Mouse (Mus musculus) midbrain, embryonic 12.5 days (tissue): Measurements from ENCODE around the gene Coro1c. TPM values are rescaled to one million over a fixed set of nuclear protein-coding genes. Genes with fewer than 3 reads are reported as not detected.

Experiments
- ATAC-seq: fragments of 200-750 bp; cut with Nextera tagmentation; 2 replicates; pipeline ENCODE4 v1.8.0; 2017; ENCODE audit warnings: low read depth, moderate TSS enrichment, moderate library complexity; ENCODE audit not compliant: low FRiP score
- H3K27ac ChIP-seq: fragments of 300-500 bp; sonication (generic); replicated peaks from 2 replicates; pipeline ENCODE4 v1.5.1; 2016; ENCODE audit warnings: mild to moderate bottlenecking
- H3K27me3 ChIP-seq: fragments of 300-500 bp; sonication (generic); 2 replicates; pipeline ENCODE4 v1.6.1; 2016; ENCODE audit warnings: mild to moderate bottlenecking
- H3K36me3 ChIP-seq: fragments of 300-500 bp; sonication (generic); 2 replicates; pipeline ENCODE4 v1.6.1; 2016
- H3K4me1 ChIP-seq: fragments of 300-500 bp; sonication (generic); 2 replicates; pipeline ENCODE4 v1.6.1; 2016
- H3K4me2 ChIP-seq: fragments of 300-500 bp; sonication (generic); replicated peaks from 2 replicates; pipeline ENCODE4 v1.6.1; 2016; ENCODE audit warnings: mild to moderate bottlenecking, moderate library complexity
- H3K4me3 ChIP-seq: fragments of 300-500 bp; sonication (generic); 2 replicates; pipeline ENCODE4 v1.5.1; 2016; ENCODE audit warnings: mild to moderate bottlenecking
- H3K9ac ChIP-seq: fragments of 300-500 bp; sonication (generic); replicated peaks from 2 replicates; pipeline ENCODE4 v1.6.1; 2016; ENCODE audit warnings: mild to moderate bottlenecking, moderate library complexity
- H3K9me3 ChIP-seq: fragments of 300-500 bp; sonication (generic); 2 replicates; pipeline ENCODE4 v1.6.1; 2016; ENCODE audit warnings: mild to moderate bottlenecking
- WGBS: fragments of 180-500 bp; shearing (Covaris S2); methylation state at CpG from one replicate; pipeline ENCODE4 v1.1.7; 2016; 5-methylcytosine and 5-hydroxymethylcytosine counted together
- polyA plus RNA-seq: library from polyadenylated mRNA; unstranded; fragments of >200 nt; fragmentation: Nextera tagmentation; extraction: Ambion mirVana; gene quantifications from 2 replicates; pipeline ENCODE4 v1.2.1, GENCODE M21; 2016

The Coro1c gene
- polyA plus RNA-seq, 1 experiment from 2014 or later, result 227 TPM

GRCm38 (mm10) chr5:113919060-113919459 is 10.5 kb upstream of the Coro1c start:
- Histone ChIP-seq H3K36me3 (no peaks in the 10 kb centered on the region), H3K4me3 (no peak overlapping the region), H3K27me3 (no peaks in the 10 kb centered on the region), H3K9me3 (no peaks in the 10 kb centered on the region), H3K4me2 (no peak overlapping the region), H3K9ac (no peak overlapping the region), H3K4me1 (peaks cover 17% of the 10 kb centered on the region), H3K27ac (peak overlapping the region; percentile 15; the same call in 1 of the 2 replicates)
- no peak for ATAC-seq
- 82% methylated on average over 7 of the region's 7 CpGs for WGBS

DNA sequence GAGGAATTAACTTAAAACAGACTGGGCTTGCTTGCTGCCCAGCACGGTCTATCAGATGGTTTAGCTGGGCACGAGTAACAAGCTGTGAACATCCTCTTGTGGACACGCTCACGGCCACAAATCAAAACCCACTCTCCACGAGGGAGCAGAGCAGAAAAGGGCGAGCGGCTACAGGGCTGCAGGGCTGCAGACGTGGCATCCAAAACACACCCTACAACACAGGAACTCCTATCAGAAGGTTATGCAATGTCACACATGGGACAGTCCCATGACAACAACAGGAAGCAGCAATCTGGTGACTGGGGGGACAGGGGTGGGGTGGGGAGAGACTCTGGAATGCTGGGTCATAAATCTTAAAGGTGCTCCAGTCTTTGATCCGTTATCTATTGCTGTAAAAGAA is 10.1 kb upstream of the Coro1c start:
- Histone ChIP-seq H3K27me3 (no peaks in the 10 kb centered on the region), H3K36me3 (no peaks in the 10 kb centered on the region), H3K4me2 (no peak overlapping the region), H3K4me3 (no peak overlapping the region), H3K9me3 (no peaks in the 10 kb centered on the region), H3K9ac (no peak overlapping the region), H3K27ac (peak overlapping the region; percentile 15; the same call in 1 of the 2 replicates), H3K4me1 (peaks cover 17% of the 10 kb centered on the region)
- no peak for ATAC-seq
- WGBS, result 81% methylated on average over 9 of the region's 9 CpGs

DNA sequence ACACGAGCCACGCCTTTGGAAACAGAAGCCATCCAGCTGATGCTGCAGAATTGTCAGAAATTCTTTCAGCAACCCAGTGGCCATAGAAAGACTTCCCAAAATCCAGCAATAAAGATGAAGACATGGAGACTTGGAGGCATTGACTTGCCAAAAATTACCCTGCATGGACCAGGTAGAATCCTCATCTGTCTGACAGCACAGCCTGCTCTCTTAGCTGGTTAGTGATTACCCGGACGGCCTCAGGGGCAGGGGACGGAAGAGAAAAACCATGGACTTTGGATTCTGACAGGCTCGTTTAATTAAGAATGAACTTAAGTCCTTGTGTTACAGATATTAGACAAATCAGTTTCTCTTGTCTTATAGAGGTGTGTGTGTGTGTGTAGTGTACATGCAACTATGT is 2.1 kb upstream of the Coro1c start:
- no peaks in the 10 kb centered on the region for H3K9me3 ChIP-seq
- no peak for ATAC-seq
- H3K27me3 ChIP-seq, result no peaks in the 10 kb centered on the region
- no peak overlapping the region for H3K4me3 ChIP-seq
- H3K9ac ChIP-seq, result no peak overlapping the region
- peaks cover 31% of the 10 kb centered on the region for H3K4me1 ChIP-seq
- 82% methylated on average over 6 of the region's 6 CpGs for WGBS
- H3K27ac ChIP-seq, result no peak overlapping the region
- no peak overlapping the region for H3K4me2 ChIP-seq
- no peaks in the 10 kb centered on the region for H3K36me3 ChIP-seq

DNA sequence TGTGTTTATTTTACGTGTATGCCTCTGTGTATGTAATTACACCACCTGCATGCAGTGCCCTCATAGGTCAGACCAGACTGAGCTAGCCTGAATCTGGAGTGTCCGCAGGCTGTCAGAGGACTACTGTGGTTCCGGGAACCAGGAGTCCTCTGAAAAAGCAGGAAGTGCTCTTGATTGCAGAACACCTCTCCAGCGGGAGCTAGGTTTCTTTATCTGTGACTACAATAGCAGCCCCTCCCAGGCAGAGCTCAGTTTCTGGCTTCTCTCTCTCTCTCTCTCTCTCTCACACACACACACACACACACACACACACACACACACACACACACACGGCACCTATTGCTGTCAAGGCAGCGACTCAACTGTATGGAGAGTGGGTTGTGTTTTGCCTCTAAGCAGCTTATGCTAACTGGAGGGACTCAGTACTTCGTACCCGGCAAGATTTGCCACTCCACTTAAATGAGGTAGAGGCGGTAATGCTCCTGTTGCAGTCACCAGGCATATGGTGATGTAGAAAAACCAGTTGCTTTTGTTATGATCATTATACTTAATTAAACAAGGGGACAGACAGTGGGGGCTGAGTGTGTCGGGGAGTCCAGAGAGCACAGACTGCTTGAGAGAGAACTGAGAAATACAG is 1.6 kb upstream of the Coro1c start:
- Histone ChIP-seq H3K9me3 (no peaks in the 10 kb centered on the region), H3K36me3 (no peaks in the 10 kb centered on the region), H3K4me1 (peaks cover 35% of the 10 kb centered on the region), H3K4me3 (no peak overlapping the region), H3K4me2 (no peak overlapping the region), H3K27ac (no peak overlapping the region), H3K27me3 (no peaks in the 10 kb centered on the region), H3K9ac (no peak overlapping the region)
- ATAC-seq, result no peak
- 44% methylated on average over 10 of the region's 10 CpGs for WGBS

DNA sequence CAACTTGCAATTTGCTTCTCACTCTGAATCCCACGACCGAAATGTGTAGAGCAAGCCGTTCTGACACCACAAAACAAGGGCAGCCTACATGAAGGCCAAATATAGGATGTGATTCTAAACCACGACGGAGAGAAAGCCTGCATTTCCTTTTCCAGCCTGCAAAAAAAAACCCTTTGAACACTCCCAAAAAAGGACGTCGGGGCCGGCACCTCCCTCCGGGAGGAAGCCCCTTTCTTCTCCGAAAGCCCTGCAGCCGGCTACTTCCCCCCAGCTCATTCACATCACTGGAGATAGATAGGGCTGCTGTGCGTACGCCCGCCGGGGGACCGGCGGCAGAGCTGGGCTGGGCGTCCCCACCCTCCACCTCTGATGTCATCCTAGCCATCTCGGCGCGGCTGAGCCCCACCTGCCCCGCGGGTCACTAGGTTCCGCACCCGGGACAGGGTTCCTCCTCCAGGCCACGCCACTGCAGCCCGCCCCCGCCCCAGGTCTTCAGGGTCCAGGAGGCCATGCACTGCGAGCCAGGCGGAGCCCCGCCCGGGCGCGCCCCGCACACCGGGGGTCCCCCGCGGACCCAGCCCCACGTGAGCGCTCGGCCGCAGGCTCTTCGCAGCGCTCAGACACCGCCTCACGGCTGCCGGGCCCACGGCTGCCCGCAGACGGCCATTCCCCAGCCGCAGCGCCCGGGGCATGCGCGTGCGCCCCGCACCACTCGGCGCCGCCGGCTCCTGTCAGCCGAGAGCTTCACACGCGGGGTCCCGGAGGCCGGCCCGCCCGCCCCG is 581 bp downstream of the Coro1c start:
- peak overlapping the region; percentile 98 for H3K4me3 ChIP-seq
- WGBS, result under 1% methylated on average over 66 of the region's 69 CpGs
- peak overlapping the region; percentile 94 for H3K9ac ChIP-seq
- H3K9me3 ChIP-seq, result no peaks in the 10 kb centered on the region
- H3K27me3 ChIP-seq, result no peaks in the 10 kb centered on the region
- peak overlapping the region; percentile 72 for H3K4me2 ChIP-seq
- H3K27ac ChIP-seq, result peak overlapping the region; percentile 99
- H3K36me3 ChIP-seq, result no peaks in the 10 kb centered on the region
- H3K4me1 ChIP-seq, result peaks cover 48% of the 10 kb centered on the region
- peak; percentile 43 for ATAC-seq

DNA sequence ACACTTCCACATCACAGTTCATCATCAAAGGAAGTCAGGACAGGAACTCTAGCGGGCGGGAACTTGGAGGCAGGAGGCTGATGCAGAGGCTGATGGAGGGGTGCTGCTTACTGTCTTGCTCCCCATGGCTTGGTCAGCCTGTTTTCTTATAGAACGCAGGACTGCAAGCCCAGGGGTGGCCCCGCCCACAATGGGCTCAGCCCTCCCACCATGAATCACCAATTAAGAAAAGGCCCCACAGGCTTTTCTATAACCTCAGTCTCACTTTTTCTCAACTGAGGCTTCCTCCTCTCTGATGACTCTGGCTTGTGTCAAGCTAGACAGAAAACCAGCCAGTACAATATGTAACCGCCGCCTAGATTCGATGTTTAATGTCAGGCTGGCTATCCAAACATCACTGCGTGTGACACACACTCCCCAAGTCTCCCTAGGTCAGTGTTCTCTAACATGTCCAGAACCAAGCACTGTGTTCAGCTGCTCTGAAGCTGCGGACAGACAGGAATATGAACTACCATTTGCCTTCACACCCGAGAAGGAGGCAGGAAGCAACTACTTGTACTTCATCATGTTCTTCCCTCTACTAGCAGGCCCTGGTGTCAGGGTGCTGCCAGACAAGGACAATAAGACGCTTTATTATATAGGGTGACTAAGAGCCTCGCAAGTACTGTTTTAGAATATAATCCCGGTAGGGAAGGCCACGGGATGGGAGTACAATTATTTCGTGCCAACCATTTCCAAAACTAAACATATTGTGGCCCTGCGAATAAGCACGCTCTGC is 1.4 kb downstream of the Coro1c start:
- peak overlapping the region; percentile 99 for H3K27ac ChIP-seq
- H3K36me3 ChIP-seq, result no peaks in the 10 kb centered on the region
- no peak for ATAC-seq
- no peaks in the 10 kb centered on the region for H3K9me3 ChIP-seq
- H3K4me3 ChIP-seq, result peak overlapping the region; percentile 98
- H3K4me1 ChIP-seq, result peaks cover 57% of the 10 kb centered on the region
- 23% methylated on average over 17 of the region's 17 CpGs for WGBS
- no peaks in the 10 kb centered on the region for H3K27me3 ChIP-seq
- H3K4me2 ChIP-seq, result peak overlapping the region; percentile 72
- peak overlapping the region; percentile 94 for H3K9ac ChIP-seq

DNA sequence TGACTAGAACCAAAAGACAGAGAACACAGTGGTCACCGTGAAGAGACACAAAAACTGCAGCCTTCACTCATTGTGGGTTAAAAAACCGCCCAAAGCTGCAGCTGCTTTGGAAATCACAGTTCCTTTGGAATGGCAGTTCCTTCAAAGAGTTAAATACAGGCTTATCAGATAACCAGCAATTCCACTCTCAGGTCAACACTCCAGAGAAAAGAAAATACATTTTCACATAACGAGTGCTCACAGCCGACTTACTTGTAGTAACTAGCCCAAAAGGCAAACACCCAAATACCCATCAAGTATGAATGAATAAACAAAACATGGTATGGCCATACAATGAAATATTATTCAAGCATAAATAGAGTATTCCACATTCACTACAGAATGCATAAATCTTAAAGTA is 3.6 kb downstream of the Coro1c start:
- no peak for ATAC-seq
- no peaks in the 10 kb centered on the region for H3K36me3 ChIP-seq
- H3K9ac ChIP-seq, result 0 out of 2 replicates have a peak overlapping the region, but pooled peaks have one; percentile 2
- no peak overlapping the region for H3K4me3 ChIP-seq
- H3K27ac ChIP-seq, result no peak overlapping the region
- no peaks in the 10 kb centered on the region for H3K27me3 ChIP-seq
- H3K4me2 ChIP-seq, result peak overlapping the region; percentile 72; the same call in 1 of the 2 replicates
- H3K9me3 ChIP-seq, result no peaks in the 10 kb centered on the region
- peaks cover 67% of the 10 kb centered on the region for H3K4me1 ChIP-seq
- WGBS, result 43% methylated on average over 4 of the region's 4 CpGs

- Histone ChIP-seq H3K27me3 (no peaks in the 10 kb centered on the region), H3K9ac (no peak overlapping the region)
Measured at GRCm38 (mm10) chr5:113902983-113903382, 5.6 kb downstream of the Coro1c start.

DNA sequence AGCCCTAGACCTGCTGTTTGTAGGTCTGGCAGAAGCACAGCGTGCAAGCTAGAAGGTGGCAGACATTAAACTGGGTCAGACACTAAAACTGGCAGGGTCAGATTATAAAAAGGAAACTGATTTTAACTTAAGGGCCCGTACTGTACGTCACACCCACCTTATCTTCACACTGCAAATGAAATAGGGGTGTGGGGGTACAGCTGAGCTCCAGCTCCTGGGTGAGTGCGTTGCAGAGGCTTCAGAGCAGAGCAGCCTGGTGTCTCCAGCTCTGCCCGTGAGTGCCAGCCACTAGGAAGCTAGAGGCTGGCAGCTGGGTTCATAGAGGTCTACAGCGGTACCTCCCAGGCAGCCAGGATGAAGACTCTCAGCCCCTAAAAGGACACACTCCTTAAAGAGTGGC is 6.5 kb downstream of the Coro1c start:
- no peak overlapping the region for H3K9ac ChIP-seq
- WGBS, result 91% methylated on average over 6 of the region's 6 CpGs
- H3K4me1 ChIP-seq, result peaks cover 70% of the 10 kb centered on the region

More at GRCm38 (mm10) chr5:113902983-113903382, 5.6 kb downstream of the Coro1c start:
- Histone ChIP-seq H3K4me1 (peaks cover 69% of the 10 kb centered on the region), H3K4me2 (no peak overlapping the region), H3K9me3 (no peaks in the 10 kb centered on the region), H3K4me3 (no peak overlapping the region), H3K36me3 (no peaks in the 10 kb centered on the region), H3K27ac (no peak overlapping the region)
- 81% methylated on average over 5 of the region's 5 CpGs for WGBS
- ATAC-seq, result no peak

DNA sequence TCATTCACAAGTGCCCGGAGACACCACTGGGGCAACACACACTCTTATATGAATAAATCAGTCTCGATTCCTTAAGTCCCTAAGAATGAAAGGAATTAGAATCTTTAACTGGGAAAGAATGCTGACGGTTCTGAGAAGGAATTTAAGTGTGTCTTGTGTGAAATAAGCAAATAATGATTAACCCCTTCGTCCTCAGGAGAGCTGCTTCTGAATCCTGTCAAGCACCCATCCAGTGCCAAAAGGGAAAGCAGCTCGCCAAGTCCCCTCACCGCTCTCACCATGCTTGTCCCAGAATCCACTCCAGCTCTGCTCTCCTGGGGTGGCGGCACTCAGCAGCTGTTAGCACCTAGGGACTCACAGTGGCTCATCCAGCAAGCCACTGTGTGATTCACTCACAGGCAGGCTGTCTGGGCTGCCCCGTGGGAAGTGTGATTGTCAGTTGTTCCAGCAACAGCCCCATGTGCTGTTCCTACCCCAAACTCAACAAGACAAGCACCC is 7.4 kb downstream of the Coro1c start:
- H3K27me3 ChIP-seq, result no peaks in the 10 kb centered on the region
- 43% methylated on average over 8 of the region's 8 CpGs for WGBS
- no peaks in the 10 kb centered on the region for H3K9me3 ChIP-seq
- no peaks in the 10 kb centered on the region for H3K36me3 ChIP-seq
- no peak for ATAC-seq
- peak overlapping the region; percentile 56; the same call in 1 of the 2 replicates for H3K27ac ChIP-seq
- H3K4me3 ChIP-seq, result no peak overlapping the region
- H3K9ac ChIP-seq, result 0 out of 2 replicates have a peak overlapping the region, but pooled peaks have one; percentile 26
- 0 out of 2 replicates have a peak overlapping the region, but pooled peaks have one; percentile 11 for H3K4me2 ChIP-seq
- peaks cover 64% of the 10 kb centered on the region for H3K4me1 ChIP-seq

More for the DNA sequence above, 6.5 kb downstream of the Coro1c start:
- H3K27ac ChIP-seq, result no peak overlapping the region
- no peak overlapping the region for H3K4me2 ChIP-seq
- no peak overlapping the region for H3K4me3 ChIP-seq
- no peaks in the 10 kb centered on the region for H3K27me3 ChIP-seq
- H3K36me3 ChIP-seq, result no peaks in the 10 kb centered on the region
- ATAC-seq, result no peak
- no peaks in the 10 kb centered on the region for H3K9me3 ChIP-seq

DNA sequence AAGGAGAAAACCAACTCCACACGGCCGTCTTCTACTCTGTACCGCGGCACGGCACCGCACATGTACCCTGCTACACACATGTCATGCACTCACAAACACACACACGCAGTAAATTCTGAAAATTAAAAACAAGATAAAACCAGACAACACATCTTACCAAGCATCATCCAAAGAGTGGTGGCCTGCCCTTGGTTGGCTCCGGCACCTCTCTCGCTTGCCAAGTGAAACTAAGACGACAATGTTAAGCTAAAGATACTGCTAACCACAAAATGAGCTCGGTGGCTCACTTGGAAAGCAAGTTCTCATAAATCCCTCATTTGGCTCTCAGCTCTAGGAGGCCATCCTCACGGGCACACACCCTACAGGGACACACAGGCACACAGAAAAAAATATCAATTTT is 9.0 kb downstream of the Coro1c start:
- H3K27me3 ChIP-seq, result no peaks in the 10 kb centered on the region
- no peaks in the 10 kb centered on the region for H3K9me3 ChIP-seq
- WGBS, result 96% methylated on average over 12 of the region's 12 CpGs
- no peak for ATAC-seq
- no peak overlapping the region for H3K9ac ChIP-seq
- H3K4me3 ChIP-seq, result no peak overlapping the region
- H3K4me1 ChIP-seq, result peaks cover 54% of the 10 kb centered on the region
- H3K4me2 ChIP-seq, result no peak overlapping the region
- H3K36me3 ChIP-seq, result no peaks in the 10 kb centered on the region
- H3K27ac ChIP-seq, result no peak overlapping the region
